Mouse (Mus musculus): ENCODE results near the gene Gm45713. TPM values are rescaled to one million over a fixed set of nuclear protein-coding genes. Genes with fewer than 3 reads are reported as not detected.

Gene Gm45713
- polyA plus RNA-seq, 1 experiment, result 2.1 TPM

DNA sequence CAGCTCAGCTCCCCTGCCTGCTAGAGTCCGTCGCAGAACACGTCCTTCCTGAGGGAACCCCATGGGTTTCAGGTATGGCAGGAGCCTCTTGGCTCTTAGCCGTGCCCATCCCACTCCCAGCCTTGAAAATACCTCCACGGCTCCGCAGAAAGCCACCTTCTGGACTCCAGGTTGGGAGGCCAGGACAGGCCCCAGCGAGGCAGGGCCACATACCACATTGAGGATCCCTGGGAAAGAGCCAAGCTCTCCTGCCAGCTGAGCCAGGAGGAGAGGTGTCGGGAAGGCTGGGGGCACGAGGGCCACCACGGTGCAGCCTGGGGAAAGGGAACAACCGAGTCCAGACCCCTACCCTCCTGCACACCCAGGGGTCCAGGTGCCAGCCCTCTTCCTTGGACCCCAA, 11.2 kb upstream of the Gm45713 start:
- no peak for TF ChIP-seq GATA1 (IDR thresholded peaks at IDR 0.05; ENCODE audit: borderline replicate concordance, low read length)
- no peak for TF ChIP-seq FLI1 (IDR thresholded peaks at IDR 0.05; ENCODE audit: low read length)
- H3K4me3 ChIP-seq (replicated peaks), result no peak overlapping the region
- peaks cover 76% of the 10 kb centered on the region for H3K36me3 ChIP-seq (replicated peaks; ENCODE audit: low read length)
- H3K4me1 ChIP-seq, result peaks cover 38% of the 10 kb centered on the region
- peaks cover 29% of the 10 kb centered on the region for H3K27me3 ChIP-seq (replicated peaks)
- no peaks in the 10 kb centered on the region for H3K9me3 ChIP-seq

DNA sequence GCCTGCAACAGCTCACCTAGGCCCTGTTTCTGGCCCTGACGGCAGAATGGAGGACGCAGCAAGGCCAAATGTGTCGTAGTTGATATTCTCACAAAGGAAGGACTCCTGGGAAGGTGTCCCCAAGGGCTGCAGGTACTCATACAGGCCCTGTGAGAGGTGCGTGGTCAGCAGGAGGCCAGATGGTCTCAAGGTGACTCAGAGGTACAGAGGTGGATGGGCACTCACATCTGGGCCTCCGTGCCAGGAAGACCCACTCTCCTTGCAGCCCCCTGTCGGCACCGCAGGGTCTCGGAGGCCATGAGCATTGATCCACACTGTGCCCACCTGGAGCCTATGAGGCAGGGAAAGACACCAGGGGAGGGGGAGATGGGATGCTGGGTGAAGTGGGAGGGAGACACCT, 9.4 kb upstream of the Gm45713 start:
- peaks cover 85% of the 10 kb centered on the region for H3K36me3 ChIP-seq (replicated peaks; ENCODE audit: low read length)
- peaks cover 33% of the 10 kb centered on the region for H3K27me3 ChIP-seq (replicated peaks)
- TF ChIP-seq FLI1 (IDR thresholded peaks at IDR 0.05; ENCODE audit: low read length) (no peak), GATA1 (IDR thresholded peaks at IDR 0.05; ENCODE audit: borderline replicate concordance, low read length) (no peak)
- peaks cover 46% of the 10 kb centered on the region for H3K4me1 ChIP-seq
- H3K9me3 ChIP-seq, result no peaks in the 10 kb centered on the region
- no peak overlapping the region for H3K4me3 ChIP-seq (replicated peaks)

DNA sequence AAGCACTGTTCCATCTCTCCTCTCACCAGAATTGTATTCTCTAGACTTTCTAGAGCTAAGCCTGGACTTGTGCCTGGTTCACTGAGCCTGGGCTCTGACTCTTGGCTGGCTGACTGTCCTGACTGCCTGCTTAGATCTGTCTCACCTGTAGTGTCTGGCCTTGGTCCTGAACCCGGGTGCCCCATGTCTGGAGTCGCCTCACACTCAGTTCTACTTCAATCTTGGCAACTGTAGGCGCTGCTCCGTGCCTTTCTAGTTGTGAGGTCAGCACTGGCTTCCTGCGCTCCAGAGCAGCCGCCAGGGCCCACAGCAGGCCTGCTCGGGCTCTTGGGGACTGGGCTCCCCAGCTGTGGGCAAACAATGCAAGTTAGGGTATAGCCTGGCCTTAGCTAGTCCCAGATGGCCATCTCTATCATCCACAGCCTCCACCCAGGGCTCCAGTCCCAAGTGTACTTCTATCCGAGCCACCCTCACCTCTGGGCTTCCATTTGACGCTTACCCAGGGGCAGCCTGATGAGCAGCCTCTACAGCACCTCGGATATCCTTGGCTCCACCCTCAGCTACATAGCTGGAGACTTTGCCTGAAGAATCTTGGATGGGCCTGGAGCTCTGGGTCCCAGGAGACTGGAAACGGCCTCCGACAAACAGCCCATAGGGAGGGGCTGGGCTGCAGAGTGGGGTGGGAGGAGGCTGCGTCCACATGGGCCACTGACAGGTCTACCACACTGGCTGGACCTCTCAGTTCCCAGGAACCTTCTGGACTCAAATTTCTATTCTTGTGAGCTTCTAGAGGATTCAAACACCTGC, 8.5 kb upstream of the Gm45713 start:
- H3K36me3 ChIP-seq (replicated peaks; ENCODE audit: low read length), result peaks cover 92% of the 10 kb centered on the region

DNA sequence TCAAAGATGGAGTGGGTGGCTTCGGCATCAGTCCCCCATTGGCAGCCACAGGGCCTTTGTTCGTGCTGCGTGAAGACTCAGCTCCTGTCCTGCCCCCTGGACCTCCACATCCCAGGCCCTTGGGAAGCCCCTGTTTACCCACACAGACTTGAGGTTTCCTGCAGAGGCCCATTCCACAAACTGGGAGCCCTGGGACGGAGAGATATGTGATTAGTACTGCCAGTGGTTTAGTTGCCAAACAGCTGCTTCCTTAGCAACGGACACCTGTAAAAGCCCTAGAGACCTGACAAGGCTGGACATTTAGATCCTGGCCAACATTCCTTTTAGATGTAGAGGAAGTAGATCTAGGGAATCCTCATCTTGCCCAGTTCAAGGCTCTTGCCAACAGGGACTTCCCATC, 5.9 kb upstream of the Gm45713 start:
- Histone ChIP-seq H3K36me3 (replicated peaks; ENCODE audit: low read length) (peaks cover 67% of the 10 kb centered on the region), H3K4me1 (peaks cover 65% of the 10 kb centered on the region), H3K9me3 (peaks cover 5% of the 10 kb centered on the region; the same call in 1 of the 2 replicates), H3K27me3 (replicated peaks) (peaks cover 41% of the 10 kb centered on the region), H3K4me3 (replicated peaks) (no peak overlapping the region)
- TF ChIP-seq GATA1 (IDR thresholded peaks at IDR 0.05; ENCODE audit: borderline replicate concordance, low read length) (no peak), FLI1 (IDR thresholded peaks at IDR 0.05; ENCODE audit: low read length) (no peak)

More for the DNA sequence above, 8.5 kb upstream of the Gm45713 start:
- Histone ChIP-seq H3K4me1 (peaks cover 50% of the 10 kb centered on the region), H3K4me3 (replicated peaks) (no peak overlapping the region), H3K9me3 (peaks cover 4% of the 10 kb centered on the region; the same call in 1 of the 2 replicates), H3K27me3 (replicated peaks) (peaks cover 37% of the 10 kb centered on the region)
- no peak for TF ChIP-seq GATA1 (IDR thresholded peaks at IDR 0.05; ENCODE audit: borderline replicate concordance, low read length)
- TF ChIP-seq FLI1 (IDR thresholded peaks at IDR 0.05; ENCODE audit: low read length), result no peak

DNA sequence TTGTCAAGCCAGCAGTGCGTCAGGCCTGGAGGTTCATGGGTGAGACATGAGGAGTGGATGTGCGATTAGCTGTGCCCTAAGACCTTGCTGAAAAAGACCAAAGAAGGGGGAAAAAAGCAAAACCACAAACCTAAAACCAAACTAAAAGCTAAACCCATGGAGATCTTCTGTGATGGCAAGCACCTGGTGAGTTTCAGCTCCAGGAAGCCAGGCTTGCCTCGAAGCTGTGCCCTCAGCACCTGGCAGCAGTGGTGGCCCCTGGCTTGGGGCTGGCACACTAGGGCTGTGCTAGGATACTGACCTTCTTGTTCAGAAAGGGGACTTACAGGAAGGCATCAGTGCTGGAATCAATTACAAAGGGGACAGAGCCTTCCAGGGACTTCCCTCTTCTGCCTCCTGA, 5.3 kb upstream of the Gm45713 start:
- Histone ChIP-seq H3K9me3 (peaks cover 5% of the 10 kb centered on the region; the same call in 1 of the 2 replicates), H3K27me3 (replicated peaks) (peaks cover 41% of the 10 kb centered on the region), H3K4me3 (replicated peaks) (no peak overlapping the region), H3K36me3 (replicated peaks; ENCODE audit: low read length) (peaks cover 61% of the 10 kb centered on the region), H3K4me1 (peaks cover 71% of the 10 kb centered on the region)
- no peak for TF ChIP-seq GATA1 (IDR thresholded peaks at IDR 0.05; ENCODE audit: borderline replicate concordance, low read length)
- TF ChIP-seq FLI1 (IDR thresholded peaks at IDR 0.05; ENCODE audit: low read length), result no peak

DNA sequence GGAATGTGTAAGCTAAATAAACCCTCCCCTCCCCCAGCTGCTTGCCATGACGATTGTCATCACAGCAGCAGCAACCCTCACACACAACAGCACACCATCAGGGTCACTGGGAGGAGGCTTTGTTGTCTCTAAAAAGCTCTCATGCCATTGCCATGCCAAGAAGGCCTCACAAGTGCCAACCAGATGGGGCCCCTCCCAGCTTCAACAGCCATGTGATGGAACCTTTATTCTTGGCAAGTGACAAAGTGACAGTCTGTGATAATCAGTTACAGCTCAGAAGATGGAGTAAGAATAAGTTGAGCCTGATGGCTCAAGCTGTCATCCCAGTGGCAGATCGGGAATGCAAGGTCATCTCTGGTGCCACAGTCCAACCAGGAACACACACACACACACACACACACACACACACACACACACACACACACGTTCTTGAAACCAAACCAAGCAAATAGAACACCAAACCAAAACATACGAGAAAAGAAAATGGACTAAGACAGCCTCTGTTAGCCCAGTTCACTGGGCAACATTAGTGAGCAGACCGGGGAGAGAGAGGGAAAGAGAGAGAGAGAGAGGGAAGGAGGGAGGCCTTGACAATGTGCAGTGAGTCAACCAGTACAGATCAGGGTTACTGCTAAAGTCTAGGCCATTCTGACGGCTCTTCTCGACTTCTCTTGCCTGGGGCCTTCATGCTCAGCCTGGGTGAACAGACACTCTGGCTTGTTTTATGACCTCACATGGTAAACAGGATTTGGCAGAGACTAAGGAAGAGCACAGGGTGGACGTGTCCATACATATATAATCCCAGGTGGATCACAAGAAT, 4.1 kb upstream of the Gm45713 start:
- Histone ChIP-seq H3K4me1 (peaks cover 74% of the 10 kb centered on the region), H3K27me3 (replicated peaks) (peaks cover 32% of the 10 kb centered on the region), H3K4me3 (replicated peaks) (no peak overlapping the region), H3K36me3 (replicated peaks; ENCODE audit: low read length) (peaks cover 49% of the 10 kb centered on the region), H3K9me3 (peaks cover 5% of the 10 kb centered on the region; the same call in 1 of the 2 replicates)
- TF ChIP-seq FLI1 (IDR thresholded peaks at IDR 0.05; ENCODE audit: low read length) (no peak), GATA1 (IDR thresholded peaks at IDR 0.05; ENCODE audit: borderline replicate concordance, low read length) (no peak)

DNA sequence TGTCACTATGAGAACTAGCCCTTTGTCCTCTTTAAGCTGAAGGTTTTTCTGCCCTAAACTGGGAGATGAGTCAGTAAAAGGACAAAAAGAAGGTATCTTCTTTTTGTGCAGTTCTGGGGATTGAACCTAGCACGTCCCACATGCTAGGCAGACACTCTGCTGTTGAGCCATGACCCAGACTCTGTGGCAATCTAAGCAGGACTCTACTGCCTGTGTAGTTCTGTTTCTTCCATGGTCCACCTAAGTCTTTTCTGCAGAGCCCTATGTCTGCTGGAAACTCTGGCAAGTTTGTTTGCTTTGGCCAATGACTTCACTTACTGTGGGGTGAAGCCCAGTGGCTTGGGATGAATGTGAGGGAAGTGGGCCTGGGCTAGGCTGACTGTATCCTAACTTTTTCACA, 2.4 kb upstream of the Gm45713 start:
- peaks cover 26% of the 10 kb centered on the region for H3K27me3 ChIP-seq (replicated peaks)
- H3K4me1 ChIP-seq, result peaks cover 91% of the 10 kb centered on the region
- no peak for TF ChIP-seq FLI1 (IDR thresholded peaks at IDR 0.05; ENCODE audit: low read length)
- no peak for TF ChIP-seq GATA1 (IDR thresholded peaks at IDR 0.05; ENCODE audit: borderline replicate concordance, low read length)
- no peak overlapping the region for H3K4me3 ChIP-seq (replicated peaks)
- peaks cover 43% of the 10 kb centered on the region for H3K36me3 ChIP-seq (replicated peaks; ENCODE audit: low read length)
- H3K9me3 ChIP-seq, result peaks cover 6% of the 10 kb centered on the region

DNA sequence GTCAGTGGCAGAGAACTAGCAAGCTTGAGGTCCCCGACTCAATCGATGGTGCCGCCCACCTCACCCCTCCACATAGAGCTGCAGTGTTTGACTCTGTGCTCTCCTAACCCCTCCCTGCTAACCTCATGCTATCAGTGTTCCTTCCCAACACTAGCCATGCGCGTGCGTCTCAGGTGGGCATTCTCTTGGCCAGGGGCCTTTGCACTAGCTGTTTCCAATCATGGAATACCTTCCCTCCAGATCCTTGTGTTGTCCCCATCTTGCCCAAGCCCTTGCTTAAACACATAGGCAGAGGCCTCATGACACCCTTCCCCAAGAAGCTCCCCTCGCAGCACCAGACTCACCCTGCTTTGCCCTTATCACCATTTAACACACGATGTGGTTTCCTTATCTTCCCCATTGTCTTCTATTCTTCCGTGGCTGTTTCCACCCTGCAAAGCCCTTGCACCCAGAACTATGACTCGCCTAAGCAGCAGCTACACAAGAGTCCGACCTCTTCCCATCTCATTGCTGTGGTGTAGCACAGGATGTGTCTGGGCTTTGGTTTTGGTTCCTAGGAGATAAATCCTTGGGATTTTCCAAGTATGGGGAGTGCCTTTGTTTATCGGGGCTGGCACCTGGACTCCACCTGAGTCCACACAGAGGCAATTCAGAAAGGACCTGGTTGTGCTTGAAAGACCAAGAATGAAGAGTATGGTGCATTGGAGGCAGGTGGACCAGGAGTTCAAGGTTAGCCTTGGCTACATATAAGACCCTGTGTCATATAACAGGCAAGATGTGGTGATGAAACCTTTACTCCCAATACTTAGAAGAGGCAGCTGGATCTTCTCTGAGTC, 1.4 kb upstream of the Gm45713 start:
- Histone ChIP-seq H3K4me3 (replicated peaks) (peak overlapping the region; percentile 88), H3K4me1 (peaks cover 89% of the 10 kb centered on the region)

DNA sequence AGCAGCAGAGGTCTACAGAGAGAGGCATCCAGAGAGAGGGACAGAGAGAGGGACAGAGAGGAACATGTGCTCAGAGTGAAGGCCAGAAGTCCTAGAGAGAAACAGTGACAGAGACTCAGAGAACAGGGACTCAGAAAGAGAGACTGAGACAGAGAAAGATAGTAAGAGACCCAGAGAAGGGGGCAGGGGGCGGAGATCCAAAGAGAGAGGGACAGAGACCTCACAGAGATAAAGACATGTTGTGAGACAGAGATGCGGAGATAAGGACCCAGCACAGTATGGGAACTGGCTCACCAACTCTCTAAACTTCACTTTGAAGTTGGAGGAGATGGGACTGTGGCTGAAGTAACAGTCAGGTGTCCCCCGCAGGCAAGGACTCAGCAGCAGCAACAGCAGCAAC, 661 bp downstream of the Gm45713 start:
- H3K9me3 ChIP-seq, result peaks cover 8% of the 10 kb centered on the region
- H3K36me3 ChIP-seq (replicated peaks; ENCODE audit: low read length), result peaks cover 45% of the 10 kb centered on the region
- TF ChIP-seq GATA1 (IDR thresholded peaks at IDR 0.05; ENCODE audit: borderline replicate concordance, low read length) (no peak), FLI1 (IDR thresholded peaks at IDR 0.05; ENCODE audit: low read length) (no peak)
- H3K4me3 ChIP-seq (replicated peaks), result peak overlapping the region; percentile 92
- peaks cover 87% of the 10 kb centered on the region for H3K4me1 ChIP-seq
- H3K27me3 ChIP-seq (replicated peaks), result peaks cover 12% of the 10 kb centered on the region

More for the DNA sequence above, 1.4 kb upstream of the Gm45713 start:
- H3K36me3 ChIP-seq (replicated peaks; ENCODE audit: low read length), result peaks cover 42% of the 10 kb centered on the region
- H3K9me3 ChIP-seq, result peaks cover 8% of the 10 kb centered on the region
- peaks cover 17% of the 10 kb centered on the region for H3K27me3 ChIP-seq (replicated peaks)
- TF ChIP-seq GATA1 (IDR thresholded peaks at IDR 0.05; ENCODE audit: borderline replicate concordance, low read length) (peak; percentile 98), FLI1 (IDR thresholded peaks at IDR 0.05; ENCODE audit: low read length) (0 out of 2 replicates have a peak, but pooled peaks have one; percentile 33)

All from megakaryocyte, embryonic 14.5 days (primary cell).